Mouse (Mus musculus) CH12.LX (cell line): ENCODE data around the gene Nkd1.

Experiments used
- CHD1 ChIP-seq: IDR thresholded peaks from 2 replicates; pipeline ENCODE4 v1.6.1; 2012; ENCODE audit warnings: low read depth, low read length, improper control_type of control experiment, inconsistent platforms
- CTCF ChIP-seq, 2 experiments: IDR thresholded peaks in 1 of 2; conservative IDR thresholded peaks in 1 of 2; 2 replicates each; pipeline ENCODE4 v1.5.1; 2011 to 2012; ENCODE audit warnings: low read depth in 2 of 2, low read length in 2 of 2, improper control_type of control experiment in 1 of 2, inconsistent platforms in 1 of 2, mild to moderate bottlenecking in 1 of 2, moderate library complexity in 1 of 2
- KAT2A ChIP-seq: IDR thresholded peaks from 2 replicates; pipeline ENCODE4 v1.6.1; 2012; ENCODE audit warnings: low read length, improper control_type of control experiment, inconsistent platforms; ENCODE audit not compliant: insufficient replicate concordance
- MAX ChIP-seq: IDR thresholded peaks from 2 replicates; pipeline ENCODE4 v1.6.1; 2011; ENCODE audit warnings: low read length, improper control_type of control experiment
- NRF1 ChIP-seq: IDR thresholded peaks from 2 replicates; pipeline ENCODE4 v1.6.1; 2014; ENCODE audit warnings: low read depth, mild to moderate bottlenecking, inconsistent platforms, low read length, improper control_type of control experiment, moderate library complexity
- POLR2A ChIP-seq: IDR thresholded peaks from 2 replicates; pipeline ENCODE4 v1.6.1; 2011; ENCODE audit warnings: low read depth, mild to moderate bottlenecking, improper control_type of control experiment, low read length
- TCF12 ChIP-seq: IDR thresholded peaks from 2 replicates; pipeline ENCODE4 v1.6.1; 2014; ENCODE audit warnings: low read depth, mild to moderate bottlenecking, inconsistent platforms, low read length, improper control_type of control experiment
- USF2 ChIP-seq: conservative IDR thresholded peaks from 2 replicates; pipeline ENCODE4 v1.6.1; 2011; ENCODE audit warnings: low read depth, low read length, improper control_type of control experiment
- ZC3H11A ChIP-seq: IDR thresholded peaks from 2 replicates; pipeline ENCODE4 v1.6.1; 2012; ENCODE audit warnings: low read depth, mild to moderate bottlenecking, inconsistent platforms, low read length, improper control_type of control experiment
- ZMIZ1 ChIP-seq: IDR thresholded peaks from 2 replicates; pipeline ENCODE4 v1.6.1; 2012; ENCODE audit warnings: low read depth, mild to moderate bottlenecking, inconsistent platforms, low read length, improper control_type of control experiment
- ZNF384 ChIP-seq: IDR thresholded peaks from 2 replicates; pipeline ENCODE4 v1.6.1; 2012; ENCODE audit warnings: low read depth, low read length, improper control_type of control experiment, inconsistent platforms

DNA sequence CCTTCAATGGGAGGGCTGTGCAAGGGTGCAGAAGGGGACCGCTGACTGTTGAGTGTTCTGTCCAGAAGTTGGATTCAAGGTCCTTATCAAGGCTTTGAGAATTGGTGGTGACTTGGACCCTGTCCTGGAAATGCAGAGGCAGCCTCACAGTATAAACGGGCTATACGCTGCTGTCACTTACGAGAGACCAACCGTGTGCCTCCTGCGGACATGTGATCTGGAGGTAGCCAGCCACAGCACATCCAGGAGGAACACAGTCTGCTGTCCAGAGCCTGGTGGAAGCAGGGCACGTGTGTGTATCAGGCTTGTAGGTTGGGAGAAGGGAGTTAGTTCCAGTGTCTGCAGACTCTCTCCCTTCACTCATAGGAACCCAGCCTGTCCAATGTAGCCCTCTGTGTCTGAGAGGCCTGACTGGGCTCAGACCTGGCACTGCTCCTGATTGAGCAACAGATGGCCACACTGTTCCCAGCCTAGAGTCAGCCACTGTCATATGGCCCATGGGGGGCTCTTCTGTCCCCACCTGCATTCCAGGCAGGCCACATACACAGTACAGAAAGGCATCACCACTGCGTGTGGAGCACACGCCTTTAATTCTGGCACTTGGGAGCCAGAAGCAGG, 21.6 kb downstream of the Nkd1 start:
- no peak for TF ChIP-seq MAX
- no peak for TF ChIP-seq ZMIZ1
- no peak for TF ChIP-seq CTCF (conservative IDR thresholded peaks at IDR 0.05 in 1 of 2, IDR thresholded peaks at IDR 0.05 in 1 of 2; ENCODE audit: low read depth in 2 of 2, low read length in 2 of 2)
- no peak for TF ChIP-seq POLR2A
- no peak for TF ChIP-seq ZC3H11A
- no peak for TF ChIP-seq KAT2A
- TF ChIP-seq CHD1 = no peak
- TF ChIP-seq USF2 = no peak
- TF ChIP-seq ZNF384 = no peak
- no peak for TF ChIP-seq TCF12
- TF ChIP-seq NRF1 = no peak
